Comparison of ENCODE assay signal across 9 mouse cellular contexts in the genomic region with DNA sequence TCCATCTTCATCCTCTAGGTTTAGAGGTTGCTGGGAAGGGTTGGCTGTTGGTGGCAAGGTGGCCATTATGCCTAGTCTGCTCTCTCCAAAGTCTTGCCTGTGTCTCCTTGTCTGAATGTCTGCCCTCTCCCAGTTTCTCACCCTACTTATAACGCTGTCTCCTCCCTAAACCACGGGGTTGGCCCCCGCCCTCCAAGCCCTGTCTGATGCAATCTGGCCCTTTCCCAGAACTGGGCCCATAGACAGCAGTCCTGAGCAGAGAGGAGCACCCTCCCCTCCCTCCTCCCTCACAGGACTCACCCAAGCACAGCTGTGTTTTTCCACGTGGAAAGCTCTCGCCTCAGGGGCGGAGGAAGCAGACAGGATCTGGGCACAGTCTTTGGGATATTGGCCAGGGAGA. TPM values are rescaled to one million over a fixed set of nuclear protein-coding genes. Genes with fewer than 3 reads are reported as not detected.
DNase-seq lines count a peak whose midpoint lies in the region; ATAC-seq and TF ChIP-seq lines count a peak whose summit lies in the region.
"Had no signal": no experiment of that assay in that cellular context is flagged by ENCODE, and none has a peak within 500 bp of the region (broad histone marks: within the 10 kb centered on the region; RNA-seq: fewer than 3 reads in every experiment).

No protein-coding gene starts in this region.

- no peak for TF ChIP-seq EP300 in stomach, postnatal 0 days (optimal IDR thresholded peaks at IDR 0.05)

- 16% methylated on average over 6 of the region's 6 CpGs for WGBS in stomach, postnatal 0 days

- H3K27ac ChIP-seq in embryonic fibroblast, embryonic 13.5 days (ENCODE audit: insufficient read depth, low read length): peak overlapping the region; percentile 80
- H3K27ac ChIP-seq in stomach, postnatal 0 days (replicated peaks): peak overlapping the region; percentile 65

- no peaks in the 10 kb centered on the region for H3K9me3 ChIP-seq in stomach, postnatal 0 days (ENCODE audit: control insufficient read depth, low read length)

- peak overlapping the region; percentile 58 for H3K4me3 ChIP-seq in embryonic fibroblast, embryonic 13.5 days (ENCODE audit: insufficient read depth, low read length)
- peak overlapping the region; percentile 19 for H3K4me3 ChIP-seq in stomach, postnatal 0 days (ENCODE audit: low read depth, low read length)

- peak; percentile 90 for ATAC-seq in stomach, postnatal 0 days (ENCODE audit: low FRiP score, low TSS enrichment)

- peak; percentile 29 to 39 for DNase-seq in spleen, postnatal 36 days (ENCODE audit: low spot score in 2 of 2)
- no peak for DNase-seq in spleen, postnatal 14 days (ENCODE audit: low spot score in 2 of 2)
- peak; percentile 82 to 83 for DNase-seq in heart, postnatal 14 days
- peak; percentile 9 to 26 for DNase-seq in layer of hippocampus, postnatal 36 days
- peak; percentile 89 for DNase-seq in lung, postnatal 14 days
- peak; percentile 72 for DNase-seq in stomach, postnatal 0 days (ENCODE audit: low spot score)
- no peak for DNase-seq in embryo, embryonic 11 days

- no peaks in the 10 kb centered on the region for H3K27me3 ChIP-seq in stomach, postnatal 0 days (ENCODE audit: control insufficient read depth, insufficient read depth, low read length)

- peaks cover 23% of the 10 kb centered on the region for H3K4me1 ChIP-seq in embryonic fibroblast, embryonic 13.5 days (ENCODE audit: control insufficient read depth, insufficient read depth, low read length)
- no peaks in the 10 kb centered on the region; the same call in 1 of the 2 replicates for H3K4me1 ChIP-seq in stomach, postnatal 0 days (replicated peaks; ENCODE audit: control insufficient read depth, insufficient read depth)

- peak overlapping the region; percentile 33 for H3K4me2 ChIP-seq in stomach, postnatal 0 days (replicated peaks; ENCODE audit: low read depth)

- TF ChIP-seq CTCF in embryonic fibroblast, embryonic 13.5 days (IDR thresholded peaks at IDR 0.05; ENCODE audit: borderline replicate concordance, insufficient read depth, low read length): no peak
- no peak for TF ChIP-seq CTCF in stomach, postnatal 0 days (IDR thresholded peaks at IDR 0.05; ENCODE audit: low read depth)

- intact Hi-C loops in heart, postnatal 14 days (cut with DNase I): no loop called here

- H3K9ac ChIP-seq in stomach, postnatal 0 days (ENCODE audit: low read length): 0 out of 2 replicates have a peak overlapping the region, but pooled peaks have one; percentile 13

- no peaks in the 10 kb centered on the region for H3K36me3 ChIP-seq in stomach, postnatal 0 days (ENCODE audit: control insufficient read depth, insufficient read depth, low read length)

- peak; percentile 99 for TF ChIP-seq POLR2A in embryonic fibroblast, embryonic 13.5 days (IDR thresholded peaks at IDR 0.05; ENCODE audit: low read depth, low read length)

RNA-seq across cellular contexts. Expression of a gene that starts 5.3 kb away (rescaled TPM):
- polyA plus RNA-seq in embryonic fibroblast, embryonic 13.5 days (2011; ENCODE audit: insufficient read length, low read depth, missing spikeins): 179 and 208 TPM in 2 replicates
- 1 to 10 TPM; 8.7 to 9.2 TPM for total RNA-seq in heart, postnatal 14 days (2021)
- total RNA-seq in layer of hippocampus, postnatal 36 days (2021): 1 to 10 TPM; 7.5 to 7.9 TPM
- 140 and 182 TPM in 2 replicates for polyA plus RNA-seq in stomach, postnatal 0 days (2015; fragmentation: Nextera tagmentation; extraction: Ambion mirVana)

RNA-seq across cellular contexts. Expression of a gene that starts 23.7 kb away (rescaled TPM):
- 17.7 and 30.3 TPM in 2 replicates for polyA plus RNA-seq in embryonic fibroblast, embryonic 13.5 days (2011; ENCODE audit: insufficient read length, low read depth, missing spikeins)
- 10 to 100 TPM; 24.6 to 28.6 TPM for total RNA-seq in heart, postnatal 14 days (2021)
- 10 to 100 TPM; 25.6 to 30.3 TPM for total RNA-seq in layer of hippocampus, postnatal 36 days (2021)
- polyA plus RNA-seq in stomach, postnatal 0 days (2015; fragmentation: Nextera tagmentation; extraction: Ambion mirVana): 28.6 and 28.9 TPM in 2 replicates

RNA-seq across cellular contexts. Expression of a gene that starts 30.6 kb away (rescaled TPM):
- polyA plus RNA-seq in embryonic fibroblast, embryonic 13.5 days (2011; ENCODE audit: insufficient read length, low read depth, missing spikeins): not detected in 2 replicates
- not detected for total RNA-seq in heart, postnatal 14 days (2021)
- total RNA-seq in layer of hippocampus, postnatal 36 days (2021): not detected
- polyA plus RNA-seq in stomach, postnatal 0 days (2015; fragmentation: Nextera tagmentation; extraction: Ambion mirVana): 0.10 and 0.13 TPM in 2 replicates
- polyA plus RNA-seq: cerebellum, adult 2 months had no signal

RNA-seq across cellular contexts. Expression of a gene that starts 39.8 kb away (rescaled TPM):
- polyA plus RNA-seq in embryonic fibroblast, embryonic 13.5 days (2011; ENCODE audit: insufficient read length, low read depth, missing spikeins): 12.4 and 16.7 TPM in 2 replicates
- total RNA-seq in heart, postnatal 14 days (2021): 10 to 100 TPM; 13.2 to 13.3 TPM
- total RNA-seq in layer of hippocampus, postnatal 36 days (2021): 10 to 100 TPM; 28.3 to 32.9 TPM
- 17.2 and 17.7 TPM in 2 replicates for polyA plus RNA-seq in stomach, postnatal 0 days (2015; fragmentation: Nextera tagmentation; extraction: Ambion mirVana)

RNA-seq across cellular contexts. Expression of a gene that starts 40.6 kb away (rescaled TPM):
- polyA plus RNA-seq in embryonic fibroblast, embryonic 13.5 days (2011; ENCODE audit: insufficient read length, low read depth, missing spikeins): 9.3 and 10.0 TPM in 2 replicates
- 1 to 10 TPM in 1 of 2 experiments, under 1 TPM in 1; 0.65 to 1.7 TPM for total RNA-seq in heart, postnatal 14 days (2021)
- total RNA-seq in layer of hippocampus, postnatal 36 days (2021): under 1 TPM; 0.40 to 0.42 TPM
- 0.46 and 0.56 TPM in 2 replicates for polyA plus RNA-seq in stomach, postnatal 0 days (2015; fragmentation: Nextera tagmentation; extraction: Ambion mirVana)

Comparison
In these comparisons a context has a peak if more than half of its experiments do, and no peak if none do; other contexts are left out.
1. DNase-seq: peak in spleen, postnatal 36 days (2 of 2), heart, postnatal 14 days (2 of 2), layer of hippocampus, postnatal 36 days (2 of 2), lung, postnatal 14 days (single experiment) and stomach, postnatal 0 days (single experiment); none in spleen, postnatal 14 days (0 of 2) and embryo, embryonic 11 days (single experiment).